Mouse (Mus musculus): ENCODE data around the gene Midn.

- TF ChIP-seq EP300 (IDR thresholded peaks at IDR 0.05; ENCODE audit: insufficient read depth, low read depth, low read length), result no peak
- TF ChIP-seq CTCF (IDR thresholded peaks at IDR 0.05; ENCODE audit: low read depth, low read length), result no peak
These were observed 16.1 kb upstream of the Midn start for GRCm38 (mm10) chr10:80131952-80132350.
